Mouse (Mus musculus) brain, embryonic 14.5 days (tissue): ENCODE measurements around the gene Olfr1512.

ENCODE experiments used
- CTCF ChIP-seq: fragments of 200-500 bp; IDR thresholded peaks from 2 replicates; pipeline ENCODE4 v1.5.1; 2012; ENCODE audit warnings: inconsistent platforms, mild to moderate bottlenecking, moderate library complexity, borderline replicate concordance; ENCODE audit not compliant: insufficient read depth, insufficient read length; ENCODE audit errors: extremely low read depth
- POLR2A ChIP-seq: fragments of 200-500 bp; IDR thresholded peaks from 2 replicates; pipeline ENCODE4 v1.6.1; 2012; ENCODE audit warnings: mild to moderate bottlenecking, inconsistent platforms, borderline replicate concordance; ENCODE audit not compliant: poor library complexity, insufficient read depth, insufficient read length, severe bottlenecking; ENCODE audit errors: extremely low read depth

DNA sequence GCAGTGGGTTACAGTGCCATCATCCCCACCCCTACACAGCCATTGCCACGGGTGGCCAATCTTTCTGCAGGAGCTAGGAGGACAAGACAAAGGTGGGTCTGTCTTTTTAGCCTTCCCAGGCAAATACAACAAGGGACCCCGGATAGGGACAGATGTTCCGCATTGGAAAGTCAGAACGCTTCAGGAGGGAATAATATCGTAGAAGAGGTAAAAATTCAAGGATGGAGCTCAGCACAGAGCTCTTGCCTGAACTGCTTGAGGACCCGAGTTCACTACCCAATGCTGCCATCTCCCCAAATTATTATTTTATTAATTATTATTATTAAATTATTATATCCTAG is 39.5 kb downstream of the Olfr1512 start:
- TF ChIP-seq CTCF (no peak), POLR2A (no peak)
